Mouse (Mus musculus): Measurements from ENCODE around the gene Tfdp1. TPM values are rescaled to one million over a fixed set of nuclear protein-coding genes. Genes with fewer than 3 reads are reported as not detected.

Gene Tfdp1
- polyA plus RNA-seq, 1 experiment from 2014 or later, result 170 TPM

DNA sequence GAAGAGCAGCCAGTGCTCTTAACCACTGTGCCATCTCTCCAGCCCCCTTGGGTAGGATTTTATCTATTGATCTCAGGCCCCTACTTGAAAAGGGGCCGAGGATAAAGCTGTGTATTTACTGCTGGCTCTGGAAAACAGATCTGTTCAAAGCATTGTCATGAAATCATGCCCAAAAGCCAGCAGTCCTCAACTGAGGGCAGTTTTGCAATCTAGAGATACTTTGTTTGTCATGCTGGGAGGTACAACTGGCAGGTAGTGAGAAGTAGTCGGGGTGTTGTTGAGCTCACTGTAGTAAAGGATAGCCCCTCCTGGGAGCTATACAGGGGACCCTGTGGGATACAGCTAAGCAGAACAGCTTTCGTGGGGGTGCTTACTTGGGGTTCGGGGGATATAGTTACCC, 15.3 kb downstream of the Tfdp1 start:
- no peak for ATAC-seq
- H3K36me3 ChIP-seq, result peaks cover 66% of the 10 kb centered on the region
- no peak overlapping the region for H3K9ac ChIP-seq
- peaks cover 8% of the 10 kb centered on the region; the same call in 1 of the 2 replicates for H3K4me1 ChIP-seq (replicated peaks)
- H3K4me3 ChIP-seq (replicated peaks), result no peak overlapping the region
- no peak overlapping the region for H3K4me2 ChIP-seq (replicated peaks)
- H3K27ac ChIP-seq, result no peak overlapping the region
- 89% methylated on average over 4 of the region's 4 CpGs for WGBS
- H3K27me3 ChIP-seq (replicated peaks), result no peaks in the 10 kb centered on the region
- H3K9me3 ChIP-seq, result no peaks in the 10 kb centered on the region

- 79% methylated on average over 6 of the region's 6 CpGs for WGBS
- H3K36me3 ChIP-seq, result peaks cover 72% of the 10 kb centered on the region
These were observed 17.7 kb downstream of the Tfdp1 start for GRCm38 (mm10) chr8:13356221-13356620.

DNA sequence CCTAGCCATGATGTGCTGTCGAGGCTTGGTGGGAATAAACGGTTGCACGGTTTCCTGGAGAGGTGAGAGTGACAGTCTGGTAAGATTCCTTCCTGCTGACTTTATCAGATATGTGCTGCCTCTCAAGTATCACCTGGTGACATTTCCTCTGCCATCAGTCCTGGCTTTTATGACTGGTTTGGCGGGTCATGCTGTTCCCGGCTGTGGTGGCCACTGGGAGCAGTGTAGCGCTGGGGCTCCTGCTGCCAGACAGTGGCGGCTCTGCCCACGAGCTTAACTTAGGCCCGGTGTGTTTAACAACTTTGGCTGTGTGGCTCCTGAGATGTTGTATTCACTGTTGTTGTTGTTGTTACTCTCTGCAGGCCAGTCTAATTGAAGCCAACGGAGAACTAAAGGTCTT, 18.1 kb downstream of the Tfdp1 start:
- H3K4me1 ChIP-seq (replicated peaks), result 0 out of 2 replicates have a peak, but pooled peaks cover 3% of the 10 kb centered on the region
- H3K4me3 ChIP-seq (replicated peaks), result no peak overlapping the region
- no peaks in the 10 kb centered on the region for H3K27me3 ChIP-seq (replicated peaks)
- H3K36me3 ChIP-seq, result peaks cover 77% of the 10 kb centered on the region
- no peaks in the 10 kb centered on the region for H3K9me3 ChIP-seq
- ATAC-seq, result peak; percentile 32; the same call in 1 of the 2 replicates
- no peak overlapping the region for H3K4me2 ChIP-seq (replicated peaks)
- no peak overlapping the region for H3K9ac ChIP-seq
- 66% methylated on average over 10 of the region's 10 CpGs for WGBS
- 0 out of 2 replicates have a peak overlapping the region, but pooled peaks have one; percentile 13 for H3K27ac ChIP-seq

More at GRCm38 (mm10) chr8:13356221-13356620, 17.7 kb downstream of the Tfdp1 start:
- Histone ChIP-seq H3K27ac (0 out of 2 replicates have a peak overlapping the region, but pooled peaks have one; percentile 13), H3K4me3 (replicated peaks) (no peak overlapping the region), H3K9me3 (no peaks in the 10 kb centered on the region), H3K27me3 (replicated peaks) (no peaks in the 10 kb centered on the region), H3K9ac (no peak overlapping the region), H3K4me1 (replicated peaks) (peaks cover 8% of the 10 kb centered on the region; the same call in 1 of the 2 replicates), H3K4me2 (replicated peaks) (no peak overlapping the region)
- ATAC-seq, result no peak

GRCm38 (mm10) chr8:13360213-13360612, 21.7 kb downstream of the Tfdp1 start:
- peaks cover 76% of the 10 kb centered on the region for H3K36me3 ChIP-seq
- no peaks in the 10 kb centered on the region for H3K4me1 ChIP-seq (replicated peaks)
- no peak for ATAC-seq
- 92% methylated on average over 7 of the region's 7 CpGs for WGBS
- no peak overlapping the region for H3K4me2 ChIP-seq (replicated peaks)
- no peak overlapping the region for H3K27ac ChIP-seq
- no peak overlapping the region for H3K9ac ChIP-seq
- no peaks in the 10 kb centered on the region for H3K27me3 ChIP-seq (replicated peaks)
- no peaks in the 10 kb centered on the region for H3K9me3 ChIP-seq
- no peak overlapping the region for H3K4me3 ChIP-seq (replicated peaks)

DNA sequence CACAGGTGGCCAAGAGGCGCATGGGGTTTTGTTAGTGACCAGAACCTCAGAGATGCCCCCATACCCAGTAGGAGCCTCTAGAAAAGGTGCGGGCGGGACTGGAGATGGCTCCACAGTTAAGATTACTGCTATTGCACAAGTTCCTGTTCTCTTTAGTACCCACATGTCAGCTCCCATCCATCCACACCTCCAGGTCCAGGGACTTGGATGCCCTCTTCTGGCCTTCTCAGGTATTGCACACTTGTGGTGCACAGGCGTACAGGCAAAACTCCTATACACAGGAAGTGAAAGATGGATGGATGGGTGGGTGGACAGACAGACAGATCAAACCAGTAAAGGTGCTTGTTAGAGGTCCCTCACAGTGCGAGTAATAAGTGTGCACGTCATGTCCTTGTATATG, 23.3 kb downstream of the Tfdp1 start:
- H3K9me3 ChIP-seq, result no peaks in the 10 kb centered on the region
- no peak overlapping the region for H3K4me3 ChIP-seq (replicated peaks)
- no peak overlapping the region for H3K9ac ChIP-seq
- WGBS, result 91% methylated on average over 6 of the region's 6 CpGs
- H3K27me3 ChIP-seq (replicated peaks), result no peaks in the 10 kb centered on the region
- H3K4me2 ChIP-seq (replicated peaks), result no peak overlapping the region
- H3K36me3 ChIP-seq, result peaks cover 77% of the 10 kb centered on the region
- no peaks in the 10 kb centered on the region for H3K4me1 ChIP-seq (replicated peaks)
- no peak for ATAC-seq
- no peak overlapping the region for H3K27ac ChIP-seq

GRCm38 (mm10) chr8:13373151-13373662, 34.7 kb downstream of the Tfdp1 start:
- no peaks in the 10 kb centered on the region for H3K27me3 ChIP-seq (replicated peaks)
- no peak overlapping the region for H3K9ac ChIP-seq
- H3K27ac ChIP-seq, result no peak overlapping the region
- ATAC-seq, result no peak
- WGBS, result 85% methylated on average over 8 of the region's 8 CpGs
- peaks cover 61% of the 10 kb centered on the region for H3K36me3 ChIP-seq
- no peaks in the 10 kb centered on the region for H3K4me1 ChIP-seq (replicated peaks)
- no peaks in the 10 kb centered on the region for H3K9me3 ChIP-seq
- H3K4me2 ChIP-seq (replicated peaks), result no peak overlapping the region
- H3K4me3 ChIP-seq (replicated peaks), result no peak overlapping the region

DNA sequence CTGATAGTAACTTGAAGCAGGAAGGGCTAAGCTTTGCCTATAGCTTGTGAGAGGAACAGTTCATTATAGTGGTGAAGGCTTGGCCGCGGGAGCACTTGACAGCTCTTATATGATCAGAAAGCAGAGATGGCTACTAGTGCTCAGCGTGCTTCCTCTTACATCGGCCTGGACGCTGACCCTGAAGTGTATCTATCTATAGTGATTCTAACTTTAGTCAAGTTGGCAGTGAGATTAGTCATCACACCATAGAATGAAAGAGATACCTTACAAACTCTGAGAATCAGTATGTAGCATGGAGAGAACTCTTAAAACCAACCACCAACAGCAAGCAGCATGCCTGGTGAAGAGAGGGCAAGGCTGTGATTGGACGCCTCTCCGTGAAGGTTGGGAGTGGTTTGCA, 43.1 kb downstream of the Tfdp1 start:
- no peak for ATAC-seq
- no peak overlapping the region for H3K4me2 ChIP-seq (replicated peaks)
- no peak overlapping the region for H3K4me3 ChIP-seq (replicated peaks)
- no peaks in the 10 kb centered on the region for H3K27me3 ChIP-seq (replicated peaks)
- H3K4me1 ChIP-seq (replicated peaks), result no peaks in the 10 kb centered on the region
- H3K27ac ChIP-seq, result no peak overlapping the region
- H3K9me3 ChIP-seq, result no peaks in the 10 kb centered on the region
- no peak overlapping the region for H3K9ac ChIP-seq
- 86% methylated on average over 7 of the region's 7 CpGs for WGBS
- peaks cover 10% of the 10 kb centered on the region for H3K36me3 ChIP-seq

GRCm38 (mm10) chr8:13382536-13382935, 44.0 kb downstream of the Tfdp1 start:
- Histone ChIP-seq H3K27ac (no peak overlapping the region), H3K27me3 (replicated peaks) (no peaks in the 10 kb centered on the region), H3K9ac (no peak overlapping the region), H3K4me1 (replicated peaks) (no peaks in the 10 kb centered on the region), H3K9me3 (no peaks in the 10 kb centered on the region), H3K4me2 (replicated peaks) (no peak overlapping the region), H3K4me3 (replicated peaks) (no peak overlapping the region), H3K36me3 (peaks cover 10% of the 10 kb centered on the region)
- ATAC-seq, result no peak
- 87% methylated on average over 3 of the region's 3 CpGs for WGBS

GRCm38 (mm10) chr8:13382999-13383398, 44.4 kb downstream of the Tfdp1 start:
- Histone ChIP-seq H3K4me2 (replicated peaks) (no peak overlapping the region), H3K36me3 (peaks cover 10% of the 10 kb centered on the region), H3K9ac (no peak overlapping the region), H3K9me3 (no peaks in the 10 kb centered on the region), H3K4me1 (replicated peaks) (no peaks in the 10 kb centered on the region), H3K27ac (no peak overlapping the region), H3K4me3 (replicated peaks) (no peak overlapping the region), H3K27me3 (replicated peaks) (no peaks in the 10 kb centered on the region)
- WGBS, result 87% methylated on average over 4 of the region's 4 CpGs
- ATAC-seq, result no peak

DNA sequence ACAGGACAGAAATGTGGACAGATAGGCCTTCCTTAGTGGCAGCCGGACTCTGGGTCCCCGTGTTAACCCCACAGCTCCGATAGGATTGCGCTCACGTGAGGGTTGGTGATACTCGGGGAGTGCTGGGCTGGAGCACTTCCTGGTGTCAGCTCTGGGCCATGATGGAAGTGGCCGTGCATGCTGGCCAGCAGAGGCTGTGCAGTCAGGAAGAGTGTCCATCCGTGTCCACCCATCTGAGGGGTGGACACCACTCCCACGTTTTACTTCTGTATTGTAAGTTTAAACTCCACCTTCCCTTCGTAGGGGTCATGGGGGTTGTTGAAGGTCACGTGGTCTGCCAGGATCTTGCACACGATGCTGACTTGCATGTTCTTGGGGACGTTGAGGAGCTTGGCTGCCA, 47.8 kb downstream of the Tfdp1 start:
- ATAC-seq, result no peak
- Histone ChIP-seq H3K4me1 (replicated peaks) (no peaks in the 10 kb centered on the region), H3K27ac (no peak overlapping the region), H3K9ac (no peak overlapping the region), H3K4me3 (replicated peaks) (no peak overlapping the region), H3K9me3 (no peaks in the 10 kb centered on the region), H3K36me3 (no peaks in the 10 kb centered on the region), H3K4me2 (replicated peaks) (no peak overlapping the region), H3K27me3 (replicated peaks) (no peaks in the 10 kb centered on the region)
- 73% methylated on average over 13 of the region's 13 CpGs for WGBS

- H3K36me3 ChIP-seq, result no peaks in the 10 kb centered on the region
- WGBS, result 85% methylated on average over 8 of the region's 8 CpGs
- no peak for ATAC-seq
These were observed 49.2 kb downstream of the Tfdp1 start for GRCm38 (mm10) chr8:13387728-13388127.

GRCm38 (mm10) chr8:13388744-13389143, 50.2 kb downstream of the Tfdp1 start:
- Histone ChIP-seq H3K36me3 (no peaks in the 10 kb centered on the region), H3K4me3 (replicated peaks) (no peak overlapping the region), H3K9me3 (no peaks in the 10 kb centered on the region), H3K4me1 (replicated peaks) (no peaks in the 10 kb centered on the region), H3K9ac (no peak overlapping the region), H3K27ac (no peak overlapping the region), H3K4me2 (replicated peaks) (no peak overlapping the region), H3K27me3 (replicated peaks) (no peaks in the 10 kb centered on the region)
- 66% methylated on average over 2 of the region's 2 CpGs for WGBS
- ATAC-seq, result no peak

More at GRCm38 (mm10) chr8:13387728-13388127, 49.2 kb downstream of the Tfdp1 start:
- Histone ChIP-seq H3K27me3 (replicated peaks) (no peaks in the 10 kb centered on the region), H3K4me1 (replicated peaks) (no peaks in the 10 kb centered on the region), H3K9ac (no peak overlapping the region), H3K27ac (no peak overlapping the region), H3K4me3 (replicated peaks) (no peak overlapping the region), H3K4me2 (replicated peaks) (no peak overlapping the region), H3K9me3 (no peaks in the 10 kb centered on the region)

DNA sequence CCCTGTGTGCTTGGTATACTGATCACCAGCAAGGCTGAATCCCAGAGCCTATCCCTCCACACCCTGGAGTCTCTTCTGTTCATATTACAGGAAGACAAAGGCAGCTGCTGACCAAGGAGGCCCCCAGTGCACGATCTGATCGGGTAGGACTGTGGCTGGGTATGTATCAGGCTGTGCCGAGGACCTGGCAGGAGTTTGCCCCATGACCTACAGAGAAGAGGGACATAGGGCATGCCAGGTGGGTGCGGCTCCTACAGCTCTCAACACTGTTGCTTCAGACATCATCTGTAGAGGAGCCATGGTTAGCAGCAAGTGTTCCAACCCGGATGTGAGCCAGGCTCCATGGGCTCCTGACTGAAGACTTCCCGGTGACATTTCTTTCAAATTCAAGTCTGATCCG, 55.3 kb downstream of the Tfdp1 start:
- no peak overlapping the region for H3K4me3 ChIP-seq (replicated peaks)
- no peak for ATAC-seq
- no peaks in the 10 kb centered on the region for H3K9me3 ChIP-seq
- H3K36me3 ChIP-seq, result no peaks in the 10 kb centered on the region
- H3K27me3 ChIP-seq (replicated peaks), result no peaks in the 10 kb centered on the region
- H3K4me2 ChIP-seq (replicated peaks), result no peak overlapping the region
- 91% methylated on average over 7 of the region's 7 CpGs for whole genome bisulfite sequencing
- H3K9ac ChIP-seq, result no peak overlapping the region
- H3K4me1 ChIP-seq (replicated peaks), result no peaks in the 10 kb centered on the region
- H3K27ac ChIP-seq, result no peak overlapping the region

All from intestine, embryonic 15.5 days (tissue).